Mouse (Mus musculus): ENCODE data around the gene Mthfd1l. TPM values are rescaled to one million over a fixed set of nuclear protein-coding genes. Genes with fewer than 3 reads are reported as not detected.
"Not testable (repeated sequence)": the region's sequence is repeated elsewhere in the genome, so short reads cannot be mapped to it uniquely, and the experiment has no call there.

Mthfd1l gene
- total RNA-seq, 2 experiments from 2014 or later, result 0.27 to 0.40 TPM

- DNase-seq (ENCODE audit: low spot score), result no peak
These were observed 227.7 kb downstream of the Mthfd1l start for GRCm38 (mm10) chr10:4200546-4201104.

- no peak for DNase-seq (ENCODE audit: low spot score)
These were observed 228.2 kb downstream of the Mthfd1l start for GRCm38 (mm10) chr10:4201141-4201540.

- not testable (repeated sequence) for DNase-seq (ENCODE audit: low spot score)
These were observed 230.7 kb downstream of the Mthfd1l start for GRCm38 (mm10) chr10:4203651-4204050.

GRCm38 (mm10) chr10:4209040-4209439 is 236.1 kb downstream of the Mthfd1l start:
- no peak for DNase-seq (ENCODE audit: low spot score)

GRCm38 (mm10) chr10:4210313-4211066 is 237.6 kb downstream of the Mthfd1l start:
- no peak for DNase-seq (ENCODE audit: low spot score)

- DNase-seq (ENCODE audit: low spot score), result no peak
These were observed 238.1 kb downstream of the Mthfd1l start for GRCm38 (mm10) chr10:4211067-4211447.

Other genes with a start within 250 kb of the Mthfd1l start
- 1 to 10 TPM; 2.7 to 3.7 TPM for gene Plekhg1, start 232.8 kb upstream of the Mthfd1l start, total RNA-seq (2021)

Measured in gastrocnemius, adult 18-20 months (tissue).